Mouse (Mus musculus) effector memory CD4-positive, alpha-beta T cell, adult 7 months (primary cell): Measurements from ENCODE around the gene Znrd1as. TPM values are rescaled to one million over a fixed set of nuclear protein-coding genes. Genes with fewer than 3 reads are reported as not detected.

ENCODE experiments used
- polyA plus RNA-seq: library from polyadenylated mRNA; unstranded; fragments of 100-300 nt; shearing (Covaris generic); gene quantifications from one replicate; pipeline ENCODE4 v1.2.1, GENCODE M21; 2017

The Znrd1as gene
- 2.4 TPM for polyA plus RNA-seq

DNA sequence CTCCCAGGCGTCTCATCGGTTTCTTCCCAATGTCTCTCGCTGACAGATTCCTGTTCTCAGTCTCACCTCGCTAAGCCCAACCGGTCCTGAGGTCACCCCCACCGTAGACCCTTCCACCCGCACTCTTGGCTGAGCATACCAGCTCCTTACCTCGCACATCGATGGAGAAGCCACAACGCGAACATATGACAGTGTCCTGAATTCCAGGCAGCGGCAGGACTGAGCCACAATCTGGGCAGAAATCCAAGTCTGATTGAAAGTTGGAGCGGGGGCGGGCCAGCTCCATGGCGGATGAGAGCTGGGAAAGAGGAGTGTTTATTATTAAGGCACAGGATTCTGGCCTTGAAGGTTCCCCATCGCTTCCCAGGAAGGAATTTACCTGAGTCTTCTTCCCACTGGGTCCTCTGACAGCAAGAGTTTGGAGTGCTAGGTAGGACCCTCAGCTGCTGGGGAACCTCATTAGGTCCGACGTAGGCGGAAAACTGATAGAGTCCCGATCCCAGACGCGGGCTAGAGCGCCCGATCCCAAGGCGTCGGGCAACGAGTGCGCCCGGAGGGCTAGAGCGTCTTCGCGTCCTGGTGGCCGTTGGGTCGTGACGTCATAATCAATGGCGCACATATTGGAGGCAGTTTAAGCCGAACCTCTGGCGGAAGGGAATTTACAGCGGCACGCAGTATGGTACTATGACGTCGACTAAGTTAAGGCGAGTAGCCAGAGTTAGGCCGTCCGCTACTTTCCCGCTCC lies at the start of gene Znrd1as, which contains the start of gene Znrd1:
Gene Znrd1as (plus strand): TSS at position 594 of the 745 bp plus-strand sequence.
Gene Znrd1 (minus strand): TSS at position 561 of the 745 bp plus-strand sequence.

DNA sequence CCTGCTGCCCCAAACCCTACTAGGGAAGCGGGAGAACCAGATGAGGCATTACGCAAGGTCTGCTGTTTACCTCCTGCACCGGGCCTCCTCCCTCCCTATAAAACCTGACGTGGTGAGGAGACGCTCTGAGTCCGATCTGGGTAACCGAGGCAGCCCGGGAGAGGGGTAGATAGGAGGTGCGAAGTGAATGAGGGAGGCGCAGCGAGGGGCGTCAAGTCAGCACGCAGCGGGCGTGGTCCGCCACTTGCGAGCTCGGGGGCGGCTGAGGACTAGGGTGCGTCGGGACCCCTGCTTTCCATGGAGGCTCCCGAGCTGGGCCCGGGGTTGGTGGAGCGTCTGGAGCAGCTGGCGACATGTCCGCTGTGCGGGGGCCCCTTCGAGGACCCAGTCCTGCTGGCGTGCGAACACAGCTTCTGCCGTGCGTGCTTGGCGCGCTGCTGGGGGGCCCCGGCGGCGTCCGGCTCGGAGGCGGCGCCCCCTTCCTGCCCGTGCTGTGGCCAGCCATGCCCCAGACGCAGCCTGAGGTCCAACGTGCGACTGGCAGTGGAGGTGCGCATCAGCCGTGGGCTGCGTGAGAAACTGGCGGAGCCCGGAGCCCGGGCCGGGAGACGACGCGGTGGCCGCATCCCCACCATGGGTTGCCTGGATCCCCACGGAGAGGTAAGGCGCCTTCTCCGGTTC lies 15.5 kb upstream of the Znrd1as start, which contains the start of gene Rnf39:
Gene Rnf39 (plus strand): TSS at position 128 of the 681 bp plus-strand sequence.

DNA sequence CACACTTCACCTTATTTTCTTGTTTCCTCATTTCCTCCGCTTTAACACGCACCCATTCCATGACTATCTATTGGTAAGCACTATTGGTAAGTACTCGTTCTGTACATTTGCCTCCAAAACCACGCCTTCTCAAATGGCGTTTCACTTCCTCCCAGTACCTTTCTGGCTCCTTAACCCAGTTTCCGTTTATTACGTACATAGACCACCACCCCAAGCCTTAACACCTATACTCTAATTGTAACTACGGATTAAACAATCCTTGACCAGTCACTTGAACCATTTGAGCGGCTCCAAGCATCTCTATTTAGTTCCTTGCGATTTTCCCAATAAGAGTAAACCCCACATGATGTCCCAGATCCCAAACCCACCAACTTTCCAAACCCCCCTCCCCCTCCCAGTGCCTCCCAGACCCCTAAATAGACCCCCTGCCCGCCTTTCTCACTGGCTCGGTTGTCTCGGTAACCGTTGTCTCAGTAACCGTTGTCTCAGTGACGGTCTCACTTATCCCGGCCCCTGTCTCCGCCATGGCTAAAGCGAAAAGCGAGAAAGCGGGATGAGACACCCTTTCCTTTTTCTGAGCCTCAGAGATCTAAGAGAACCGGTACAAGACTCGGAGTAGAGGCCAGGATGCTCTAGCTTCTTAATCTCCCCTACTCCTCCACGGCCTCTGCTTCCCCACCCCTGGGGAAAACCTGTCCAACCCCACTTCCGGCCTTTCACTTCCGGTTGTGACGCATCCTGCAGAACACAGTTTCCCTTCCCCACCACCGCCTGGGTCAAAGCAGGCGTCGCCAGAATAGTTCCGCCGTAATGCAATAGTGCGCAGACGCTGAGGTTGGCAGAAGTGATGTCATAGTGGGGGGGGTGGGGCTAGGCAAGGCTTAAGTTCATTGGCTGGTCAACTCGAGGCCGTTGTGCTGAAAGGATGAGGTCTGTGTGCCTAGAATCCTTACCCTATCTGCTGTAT lies 7.1 kb upstream of the Znrd1as start, which contains the start of gene Ppp1r11:
Gene Ppp1r11 (minus strand): TSS at position 761 of the 967 bp plus-strand sequence.

DNA sequence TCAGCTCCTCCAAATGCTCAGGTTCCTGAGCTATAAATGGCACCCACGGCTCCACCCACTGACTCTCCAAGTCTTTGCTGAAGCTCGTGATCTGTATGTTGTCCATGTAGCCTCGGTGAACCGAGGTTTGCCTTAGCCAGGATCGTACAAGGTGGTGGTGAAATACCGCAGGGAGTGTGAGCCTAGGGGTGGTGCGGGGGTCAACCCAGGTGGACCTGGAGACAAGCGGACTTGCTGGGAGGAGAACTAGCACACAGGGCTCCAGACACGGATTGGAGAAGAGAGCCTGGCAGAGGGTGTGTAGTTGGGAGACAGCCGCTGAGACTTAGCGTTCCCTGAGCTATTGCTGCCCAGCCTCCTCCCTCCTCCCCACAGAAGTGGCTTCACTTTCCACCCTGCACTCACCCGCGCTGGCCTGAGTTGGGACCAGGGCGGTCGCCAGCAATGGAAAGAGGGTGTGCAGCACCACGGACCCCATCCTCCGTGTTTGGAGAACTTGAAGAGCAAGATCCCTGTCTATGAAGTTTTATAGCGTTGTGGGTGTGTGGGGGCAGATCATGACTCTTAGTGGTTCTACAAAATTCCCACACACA lies 22.9 kb downstream of the Znrd1as start, which contains the start of gene 2410137M14Rik:
Gene 2410137M14Rik (minus strand): TSS at position 17 of the 593 bp plus-strand sequence.

DNA sequence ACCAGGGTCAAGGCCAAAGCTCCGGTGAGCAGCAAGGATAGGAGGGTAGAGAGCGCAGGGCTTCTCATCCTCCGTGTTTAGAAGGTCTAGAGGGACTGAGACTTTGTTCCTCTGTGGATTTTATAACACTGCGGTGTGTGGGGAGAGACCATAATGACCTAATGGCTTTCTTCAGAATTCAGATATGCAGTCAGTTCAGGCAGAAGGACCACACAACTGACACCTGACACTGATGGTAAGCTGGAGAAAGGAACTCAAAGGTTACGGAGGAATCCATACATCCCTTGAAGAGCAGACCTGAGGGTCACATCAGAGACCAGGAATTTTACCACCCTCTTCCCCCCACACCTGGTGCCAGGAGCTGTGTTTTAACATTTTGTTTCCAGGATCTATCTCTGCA lies 31.0 kb downstream of the Znrd1as start, which contains the start of gene H2-M5:
Gene H2-M5 (minus strand): TSS at position 101 of the 400 bp plus-strand sequence.

GRCm38 (mm10) chr17:37000863-37001262 lies 42.5 kb downstream of the Znrd1as start, which contains the start of gene Zfp57:
Gene Zfp57 (plus strand): TSS chr17:37001163.

Other genes starting within 250 kb of the Znrd1as start
- gene H2-M10.5, start 185.7 kb upstream of the Znrd1as start, polyA plus RNA-seq = not detected
- not detected for gene H2-M10.6, start 146.4 kb upstream of the Znrd1as start, polyA plus RNA-seq
- gene Trim26, start 121.5 kb upstream of the Znrd1as start, polyA plus RNA-seq = 139 TPM
- gene Trim15, start 91.4 kb upstream of the Znrd1as start, polyA plus RNA-seq = not detected
- gene Trim10, start 89.0 kb upstream of the Znrd1as start, polyA plus RNA-seq = not detected
- gene Trim40, start 68.5 kb upstream of the Znrd1as start, polyA plus RNA-seq = not detected
- gene Trim31, start 60.5 kb upstream of the Znrd1as start, polyA plus RNA-seq = not detected
- 2.3 TPM for gene Rnf39, start 15.7 kb upstream of the Znrd1as start, polyA plus RNA-seq
- 312 TPM for gene Ppp1r11, start 6.9 kb upstream of the Znrd1as start, polyA plus RNA-seq
- 146 TPM for gene Znrd1, start within 50 bp of the Znrd1as start, polyA plus RNA-seq
- gene 2410137M14Rik, start 22.6 kb downstream of the Znrd1as start, polyA plus RNA-seq = not detected
- 0.21 TPM for gene H2-M5, start 30.9 kb downstream of the Znrd1as start, polyA plus RNA-seq
- gene Zfp57, start 42.6 kb downstream of the Znrd1as start, polyA plus RNA-seq = not detected
- not detected for gene Mog, start 64.8 kb downstream of the Znrd1as start, polyA plus RNA-seq
- gene Gabbr1, start 87.4 kb downstream of the Znrd1as start, polyA plus RNA-seq = 12.6 TPM
- gene Olfr90, start 129.9 kb downstream of the Znrd1as start, polyA plus RNA-seq = 0.17 TPM
- gene Olfr91, start 139.7 kb downstream of the Znrd1as start, polyA plus RNA-seq = not detected
- not detected for gene Olfr92, start 161.5 kb downstream of the Znrd1as start, polyA plus RNA-seq
- not detected for gene Olfr93, start 202.9 kb downstream of the Znrd1as start, polyA plus RNA-seq
- gene Ubd, start 235.3 kb downstream of the Znrd1as start, polyA plus RNA-seq = not detected
- not detected for gene Olfr94, start 242.4 kb downstream of the Znrd1as start, polyA plus RNA-seq